Comparison of ENCODE assay signal across 9 mouse cellular contexts in the genomic region with DNA sequence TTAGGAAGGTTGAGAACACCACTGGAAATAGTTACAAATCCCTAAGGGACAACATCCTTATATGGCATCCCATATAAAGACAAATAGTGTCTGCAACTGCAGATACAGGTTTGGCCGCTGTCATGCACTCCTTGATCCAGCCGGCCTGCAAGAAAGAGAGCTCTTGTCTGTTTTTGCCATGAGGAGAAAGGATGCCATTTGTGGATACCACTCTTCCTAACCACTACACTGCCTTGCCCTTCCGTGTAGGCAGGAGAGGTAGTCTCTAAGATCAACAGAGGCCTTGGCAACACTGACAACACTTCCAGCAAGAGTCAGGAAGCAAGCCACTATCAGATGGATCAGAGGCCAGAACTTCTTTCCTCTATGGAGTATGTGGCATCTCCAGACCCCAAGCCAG. TPM values are rescaled to one million over a fixed set of nuclear protein-coding genes. Genes with fewer than 3 reads are reported as not detected.
DNase-seq lines count a peak whose midpoint lies in the region; ATAC-seq and TF ChIP-seq lines count a peak whose summit lies in the region.
"Had no signal": no experiment of that assay in that cellular context is flagged by ENCODE, and none has a peak within 500 bp of the region (broad histone marks: within the 10 kb centered on the region; RNA-seq: fewer than 3 reads in every experiment).

A gene (plus strand): TSS at position 301 of the 400 bp plus-strand sequence.

- peak within 1 kb of the TSS; percentile 73 for H3K9ac ChIP-seq in forebrain, embryonic 12.5 days
- peak within 1 kb of the TSS; percentile 75 for H3K9ac ChIP-seq in liver, embryonic 13.5 days

- peaks cover 24% of the 10 kb centered on the region for H3K79me2 ChIP-seq in C2C12 (ENCODE audit: control insufficient read depth, insufficient read depth)

- peaks cover 2% of the 10 kb centered on the region for H3K79me3 ChIP-seq in C2C12 (ENCODE audit: low read depth)

- H3K4me2 ChIP-seq in forebrain, embryonic 12.5 days, result peak within 1 kb of the TSS; percentile 88
- H3K4me2 ChIP-seq in liver, embryonic 13.5 days, result peak within 1 kb of the TSS; percentile 80

- peaks cover 33% of the 10 kb centered on the region for H3K4me1 ChIP-seq in heart, embryonic 10.5 days
- H3K4me1 ChIP-seq in forebrain, embryonic 12.5 days, result peaks cover 33% of the 10 kb centered on the region
- H3K4me1 ChIP-seq in liver, embryonic 13.5 days (replicated peaks), result peaks cover 31% of the 10 kb centered on the region

- no peak for DNase-seq in heart, embryonic 10.5 days (ENCODE audit: low spot score)
- DNase-seq in heart, adult 9 months (ENCODE audit: low spot score in 2 of 2), result no peak
- no peak for DNase-seq in liver, embryonic 13.5 days
- DNase-seq in right cerebral cortex, adult 18-20 months, result no peak
- no peak for DNase-seq in cerebellum, postnatal 14 days

- H3K4me3 ChIP-seq in heart, embryonic 10.5 days, result peak within 1 kb of the TSS; percentile 70
- H3K4me3 ChIP-seq in C2C12 (ENCODE audit: insufficient read depth, poor library complexity, severe bottlenecking), result peak within 1 kb of the TSS; percentile 53
- peak within 1 kb of the TSS; percentile 65 for H3K4me3 ChIP-seq in forebrain, embryonic 12.5 days (replicated peaks)
- H3K4me3 ChIP-seq in liver, embryonic 13.5 days (replicated peaks), result peak within 1 kb of the TSS; percentile 69

- no peaks in the 10 kb centered on the region for H3K27me3 ChIP-seq in heart, embryonic 10.5 days (ENCODE audit: insufficient read depth, poor library complexity, severe bottlenecking)
- no peaks in the 10 kb centered on the region for H3K27me3 ChIP-seq in C2C12 (ENCODE audit: control insufficient read depth, insufficient read depth, insufficient read length)
- no peaks in the 10 kb centered on the region for H3K27me3 ChIP-seq in forebrain, embryonic 12.5 days
- no peaks in the 10 kb centered on the region for H3K27me3 ChIP-seq in liver, embryonic 13.5 days

- H3K36me3 ChIP-seq in heart, embryonic 10.5 days, result peaks cover 64% of the 10 kb centered on the region
- peaks cover 21% of the 10 kb centered on the region for H3K36me3 ChIP-seq in C2C12 (ENCODE audit: control insufficient read depth, insufficient read depth)
- H3K36me3 ChIP-seq in forebrain, embryonic 12.5 days (replicated peaks), result peaks cover 56% of the 10 kb centered on the region
- H3K36me3 ChIP-seq in liver, embryonic 13.5 days, result peaks cover 55% of the 10 kb centered on the region

- H3ac ChIP-seq in C2C12 (ENCODE audit: control insufficient read depth, insufficient read length, low read depth), result peak within 1 kb of the TSS; percentile 83

- no peak for TF ChIP-seq CTCF in C2C12 (IDR thresholded peaks at IDR 0.05; ENCODE audit: control insufficient read depth, insufficient read depth, insufficient read length)

- 76% methylated on average over 3 of the region's 3 CpGs for WGBS in heart, embryonic 10.5 days
- WGBS in forebrain, embryonic 12.5 days, result 91% methylated on average over 3 of the region's 3 CpGs
- WGBS in liver, embryonic 13.5 days (ENCODE audit: insufficient replicate concordance), result 69% methylated on average over 3 of the region's 3 CpGs

- no peak for ATAC-seq in forebrain, embryonic 12.5 days (ENCODE audit: low FRiP score)
- ATAC-seq in liver, embryonic 13.5 days (ENCODE audit: low read depth), result no peak
- no peak for ATAC-seq in megakaryocyte progenitor cell, adult 5-6 weeks (replicated peaks; ENCODE audit: poor library complexity)

- H3K27ac ChIP-seq in heart, embryonic 10.5 days, result peak within 1 kb of the TSS; percentile 91
- peak within 1 kb of the TSS; percentile 91 for H3K27ac ChIP-seq in forebrain, embryonic 12.5 days
- H3K27ac ChIP-seq in liver, embryonic 13.5 days, result peak within 1 kb of the TSS; percentile 15

- no peaks in the 10 kb centered on the region for H3K9me3 ChIP-seq in heart, embryonic 10.5 days
- H3K9me3 ChIP-seq in forebrain, embryonic 12.5 days, result no peaks in the 10 kb centered on the region
- no peaks in the 10 kb centered on the region for H3K9me3 ChIP-seq in liver, embryonic 13.5 days (replicated peaks)

TF ChIP-seq in C2C12, 6 proteins besides CTCF, POLR2A, EP300 and RAD21:
- TF ChIP-seq FOSL1 (IDR thresholded peaks at IDR 0.05; ENCODE audit: insufficient read depth, low read length, poor library complexity, severe bottlenecking) (no peak), USF1 (IDR thresholded peaks at IDR 0.05; ENCODE audit: low read depth) (no peak), MAX (IDR thresholded peaks at IDR 0.05) (no peak), MYOD1 (IDR thresholded peaks at IDR 0.05; ENCODE audit: control insufficient read depth, insufficient read length, low read depth) (no peak), CEBPB (IDR thresholded peaks at IDR 0.05; ENCODE audit: low read depth) (no peak), MYOG (IDR thresholded peaks at IDR 0.05; ENCODE audit: control insufficient read depth, extremely low read depth, insufficient read length) (no peak)

RNA-seq across cellular contexts. Expression of the gene that starts here (rescaled TPM):
- 0.18 and 0.37 TPM in 2 replicates for polyA plus RNA-seq in heart, embryonic 10.5 days (2016; fragmentation: Nextera tagmentation; extraction: Ambion mirVana)
- 0.12 TPM for polyA plus RNA-seq in C2C12 (2012; fragmentation: generic; extraction: Trizol)
- 0.32 and 0.69 TPM in 2 replicates for polyA plus RNA-seq in forebrain, embryonic 12.5 days (2016; fragmentation: Nextera tagmentation; extraction: Ambion mirVana)
- 0.05 and 0.07 TPM in 2 replicates for polyA plus RNA-seq in liver, embryonic 13.5 days (2015; fragmentation: Nextera tagmentation; extraction: Ambion mirVana)
- 0.05 TPM in 1 of 2 replicates, not detected in the other for total RNA-seq in megakaryocyte progenitor cell, adult 5-6 weeks (2015)
- total RNA-seq in megakaryocyte progenitor cell, adult 5-6 weeks (2017), result 0.20 and 0.21 TPM in 2 replicates
- total RNA-seq: left cerebral cortex, postnatal 36 days had no signal

Comparison
In these comparisons a context has a peak if more than half of its experiments do, and no peak if none do; other contexts are left out.
1. H3K27ac ChIP-seq: peak in every context shown above with its lines; median percentile 91 in heart, embryonic 10.5 days; 91 in forebrain, embryonic 12.5 days; 15 in liver, embryonic 13.5 days.